Mouse (Mus musculus) embryonic facial prominence, embryonic 15.5 days (tissue): Measurements from ENCODE around the gene Atp6ap1. TPM values are rescaled to one million over a fixed set of nuclear protein-coding genes. Genes with fewer than 3 reads are reported as not detected.

Experiments
- ATAC-seq: fragments of 200-750 bp; cut with Nextera tagmentation; 2 replicates; pipeline ENCODE4 v1.8.0; 2017; ENCODE audit warnings: low read depth, moderate TSS enrichment; ENCODE audit not compliant: insufficient number of reproducible peaks, low FRiP score, low TSS enrichment
- H3K27ac ChIP-seq: fragments of 300-500 bp; sonication (generic); replicated peaks from 2 replicates; pipeline ENCODE4 v1.5.1; 2015; ENCODE audit warnings: mild to moderate bottlenecking, inconsistent platforms
- H3K27me3 ChIP-seq: fragments of 300-500 bp; sonication (generic); 2 replicates; pipeline ENCODE4 v1.6.1; 2015; ENCODE audit warnings: inconsistent platforms
- H3K36me3 ChIP-seq: fragments of 300-500 bp; sonication (generic); 2 replicates; pipeline ENCODE4 v1.6.1; 2015; ENCODE audit warnings: mild to moderate bottlenecking, inconsistent platforms
- H3K4me1 ChIP-seq: fragments of 300-500 bp; sonication (generic); 2 replicates; pipeline ENCODE4 v1.6.1; 2015; ENCODE audit warnings: inconsistent platforms
- H3K4me2 ChIP-seq: fragments of 300-500 bp; sonication (generic); replicated peaks from 2 replicates; pipeline ENCODE4 v1.6.1; 2015; ENCODE audit warnings: mild to moderate bottlenecking, inconsistent platforms
- H3K4me3 ChIP-seq: fragments of 300-500 bp; sonication (generic); replicated peaks from 2 replicates; pipeline ENCODE4 v1.5.1; 2015; ENCODE audit warnings: mild to moderate bottlenecking, inconsistent platforms
- H3K9ac ChIP-seq: fragments of 300-500 bp; sonication (generic); 2 replicates; pipeline ENCODE4 v1.6.1; 2015; ENCODE audit warnings: inconsistent platforms
- H3K9me3 ChIP-seq: fragments of 300-500 bp; sonication (generic); replicated peaks from 2 replicates; pipeline ENCODE4 v1.6.1; 2016; ENCODE audit warnings: inconsistent platforms
- WGBS: fragments of 180-500 bp; shearing (Covaris S2); methylation state at CpG from one replicate; pipeline ENCODE4 v1.1.7; 2015; 5-methylcytosine and 5-hydroxymethylcytosine counted together
- polyA plus RNA-seq: library from polyadenylated mRNA; unstranded; fragments of >200 nt; fragmentation: Nextera tagmentation; extraction: Ambion mirVana; gene quantifications from 2 replicates; pipeline ENCODE4 v1.2.1, GENCODE M21; 2015

Atp6ap1 gene
- polyA plus RNA-seq, result 158 and 160 TPM in 2 replicates

GRCm38 (mm10) chrX:74296538-74297448 lies at the start of gene Atp6ap1:
Atp6ap1 (plus strand) TSS chrX:74297097.
- H3K4me1 ChIP-seq, result no peaks in the 10 kb centered on the region
- 17% methylated on average over 37 of the region's 37 CpGs for WGBS
- peak; percentile 98 for ATAC-seq

DNA sequence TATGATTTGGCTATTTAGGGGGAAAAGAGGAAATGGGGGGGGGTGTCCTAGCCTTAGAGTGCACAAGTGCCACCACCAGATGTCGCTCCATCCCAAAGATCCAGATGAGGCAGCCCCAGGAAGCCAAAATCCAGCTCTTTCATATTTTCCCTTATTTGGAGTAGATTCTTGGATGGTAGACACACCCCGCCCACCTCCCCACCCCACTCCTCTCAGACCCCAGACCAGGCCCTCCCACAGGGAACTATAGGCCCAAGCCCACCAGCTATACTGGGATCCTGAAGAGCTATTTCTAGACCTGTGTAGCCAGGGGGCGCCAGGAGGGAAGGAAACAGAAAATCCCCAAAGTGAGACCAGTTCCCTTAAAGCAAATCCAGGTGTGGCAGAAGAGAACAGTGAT lies 48.2 kb upstream of the Atp6ap1 start:
- H3K4me1 ChIP-seq, result 0 out of 2 replicates have a peak, but pooled peaks cover 9% of the 10 kb centered on the region
- H3K4me3 ChIP-seq, result peak overlapping the region; percentile 46
- ATAC-seq, result peak; percentile 35; the same call in 1 of the 2 replicates
- H3K9me3 ChIP-seq, result no peaks in the 10 kb centered on the region
- WGBS, result 10% methylated on average over 3 of the region's 3 CpGs
- H3K36me3 ChIP-seq, result no peaks in the 10 kb centered on the region
- no peak overlapping the region for H3K9ac ChIP-seq
- no peaks in the 10 kb centered on the region for H3K27me3 ChIP-seq
- H3K27ac ChIP-seq, result peak overlapping the region; percentile 72
- peak overlapping the region; percentile 59 for H3K4me2 ChIP-seq

More at GRCm38 (mm10) chrX:74296538-74297448, at the start of gene Atp6ap1:
- H3K27me3 ChIP-seq, result no peaks in the 10 kb centered on the region
- peak within 1 kb of the TSS; percentile 68 for H3K27ac ChIP-seq
- peaks cover 1% of the 10 kb centered on the region; the same call in 1 of the 2 replicates for H3K36me3 ChIP-seq
- no peaks in the 10 kb centered on the region for H3K9me3 ChIP-seq
- peak within 1 kb of the TSS; percentile 53 for H3K4me2 ChIP-seq
- H3K4me3 ChIP-seq, result peak within 1 kb of the TSS; percentile 63
- peak within 1 kb of the TSS; percentile 54 for H3K9ac ChIP-seq

GRCm38 (mm10) chrX:74249615-74250014 lies 47.3 kb upstream of the Atp6ap1 start, which contains the start of gene Flna:
Flna (minus strand) TSS chrX:74249820.
- peak within 1 kb of the TSS; percentile 46 for H3K4me3 ChIP-seq
- H3K27me3 ChIP-seq, result no peaks in the 10 kb centered on the region
- peak within 1 kb of the TSS; percentile 26; the same call in 1 of the 2 replicates for H3K9ac ChIP-seq
- H3K36me3 ChIP-seq, result no peaks in the 10 kb centered on the region
- no peaks in the 10 kb centered on the region for H3K9me3 ChIP-seq
- 0 out of 2 replicates have a peak, but pooled peaks cover 5% of the 10 kb centered on the region for H3K4me1 ChIP-seq
- peak within 1 kb of the TSS; percentile 59 for H3K4me2 ChIP-seq
- 15% methylated on average over 38 of the region's 38 CpGs for WGBS
- no peak for ATAC-seq
- peak within 1 kb of the TSS; percentile 72 for H3K27ac ChIP-seq

DNA sequence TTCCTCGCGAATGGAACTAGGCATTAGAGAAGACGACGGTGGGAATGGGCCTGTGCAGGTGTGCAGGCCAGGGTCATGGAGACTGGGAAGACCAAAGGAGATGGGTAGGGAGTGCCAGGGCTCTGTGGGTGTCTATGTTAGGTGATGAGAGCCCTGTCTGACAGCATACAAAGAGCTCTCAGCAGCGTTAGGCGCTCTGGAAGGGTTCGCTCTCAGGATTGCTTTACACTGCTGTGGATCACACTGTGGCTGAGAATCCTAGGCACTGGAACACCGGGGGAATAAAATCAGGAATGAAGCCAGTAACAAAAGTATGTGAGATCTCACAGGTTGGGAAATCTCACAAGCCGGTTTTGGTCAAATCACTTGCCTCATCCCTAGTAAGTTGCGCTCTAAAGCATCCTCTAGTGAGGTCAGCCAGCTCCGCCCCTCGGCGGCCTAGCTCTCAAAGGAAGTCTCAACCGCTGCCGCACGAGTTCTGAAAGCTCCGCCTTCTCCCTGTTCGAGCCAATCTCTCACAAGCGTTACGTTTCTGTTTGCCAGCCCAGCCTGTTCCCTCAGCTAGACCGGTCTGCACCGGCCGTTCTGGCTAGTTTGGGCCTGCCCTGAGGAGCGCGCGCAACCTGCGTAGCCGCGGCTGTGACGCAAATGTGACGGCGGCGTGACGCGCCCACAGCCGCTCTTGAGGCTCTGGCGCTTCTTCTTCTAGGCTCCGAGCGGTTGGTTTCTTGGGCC lies 42.6 kb upstream of the Atp6ap1 start, which contains the start of gene Emd:
TSS of gene Emd (plus strand) at position 535 of the 735 bp plus-strand sequence.
- peak within 1 kb of the TSS; percentile 93 for H3K27ac ChIP-seq
- H3K36me3 ChIP-seq, result peaks cover 10% of the 10 kb centered on the region; the same call in 1 of the 2 replicates
- WGBS, result 18% methylated on average over 39 of the region's 39 CpGs
- H3K4me1 ChIP-seq, result no peaks in the 10 kb centered on the region
- peak within 1 kb of the TSS; percentile 58 for H3K4me3 ChIP-seq
- peak within 1 kb of the TSS; percentile 59 for H3K9ac ChIP-seq
- H3K9me3 ChIP-seq, result no peaks in the 10 kb centered on the region
- H3K27me3 ChIP-seq, result no peaks in the 10 kb centered on the region
- ATAC-seq, result peak; percentile 95
- H3K4me2 ChIP-seq, result peak within 1 kb of the TSS; percentile 52

DNA sequence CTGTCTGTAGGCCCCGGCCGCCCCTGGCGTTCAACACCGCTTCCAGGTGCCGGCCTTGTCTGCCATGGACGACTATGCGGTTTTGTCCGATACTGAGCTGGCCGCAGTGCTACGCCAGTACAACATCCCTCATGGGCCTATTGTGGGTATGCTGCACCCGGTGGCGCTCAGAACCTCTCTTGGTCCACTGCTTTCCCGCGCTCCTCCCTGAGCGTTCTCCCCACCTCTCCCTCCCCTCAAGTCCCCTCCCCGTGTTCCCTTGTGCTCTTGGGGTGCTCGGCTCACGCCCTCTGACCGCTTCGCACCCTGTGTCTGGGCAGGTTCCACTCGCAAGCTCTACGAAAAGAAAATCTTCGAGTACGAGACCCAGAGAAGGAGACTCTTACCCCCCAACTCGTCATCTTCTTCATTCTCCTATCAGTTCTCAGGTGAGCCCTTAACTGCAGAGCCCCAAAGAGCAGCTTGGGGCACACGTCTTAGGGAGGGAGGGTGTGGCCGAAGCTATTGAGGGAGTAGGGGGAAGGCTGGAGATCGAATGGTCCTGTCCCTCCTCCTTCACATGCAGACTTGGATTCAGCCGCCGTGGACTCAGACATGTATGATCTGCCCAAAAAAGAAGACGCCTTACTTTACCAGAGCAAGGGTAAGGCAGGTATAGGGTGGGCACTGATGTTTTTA lies 41.9 kb upstream of the Atp6ap1 start:
- Histone ChIP-seq H3K4me2 (peak overlapping the region; percentile 52), H3K9ac (peak overlapping the region; percentile 59), H3K27ac (peak overlapping the region; percentile 93), H3K9me3 (no peaks in the 10 kb centered on the region), H3K27me3 (no peaks in the 10 kb centered on the region), H3K36me3 (peaks cover 10% of the 10 kb centered on the region; the same call in 1 of the 2 replicates), H3K4me1 (no peaks in the 10 kb centered on the region), H3K4me3 (peak overlapping the region; percentile 58)
- WGBS, result 20% methylated on average over 31 of the region's 31 CpGs
- ATAC-seq, result no peak; the same call in 1 of the 2 replicates

DNA sequence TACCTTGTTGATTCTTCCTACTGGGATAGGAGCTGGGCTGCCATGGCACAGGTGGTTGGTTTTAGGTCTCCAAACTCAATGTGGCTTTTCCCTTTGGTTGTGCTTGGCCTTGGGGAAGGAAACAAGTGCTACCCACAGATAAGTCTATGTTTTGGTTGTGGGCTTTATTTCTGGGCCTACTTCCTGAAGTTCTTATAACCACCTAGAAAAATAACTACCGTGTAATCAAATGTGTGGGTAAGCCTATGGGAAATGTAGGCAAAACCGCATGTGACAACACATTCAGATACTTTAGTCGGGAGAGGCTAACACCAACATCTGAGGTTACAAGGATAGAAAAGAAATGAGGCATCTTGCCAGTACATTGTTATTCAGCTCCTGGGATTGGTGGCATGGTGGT lies 39.2 kb upstream of the Atp6ap1 start:
- Histone ChIP-seq H3K4me1 (no peaks in the 10 kb centered on the region), H3K36me3 (peaks cover 13% of the 10 kb centered on the region; the same call in 1 of the 2 replicates), H3K4me3 (no peak overlapping the region), H3K27ac (no peak overlapping the region), H3K9me3 (no peaks in the 10 kb centered on the region), H3K27me3 (no peaks in the 10 kb centered on the region), H3K4me2 (no peak overlapping the region), H3K9ac (no peak overlapping the region)
- ATAC-seq, result no peak
- WGBS, result 89% methylated on average over 3 of the region's 3 CpGs

- H3K27me3 ChIP-seq, result no peaks in the 10 kb centered on the region
- peak overlapping the region; percentile 57 for H3K4me3 ChIP-seq
- peak overlapping the region; percentile 31; the same call in 1 of the 2 replicates for H3K9ac ChIP-seq
- H3K9me3 ChIP-seq, result no peaks in the 10 kb centered on the region
- 0 out of 2 replicates have a peak, but pooled peaks cover 5% of the 10 kb centered on the region for H3K36me3 ChIP-seq
- peak overlapping the region; percentile 97 for H3K27ac ChIP-seq
- ATAC-seq, result peak; percentile 39; the same call in 1 of the 2 replicates
- H3K4me1 ChIP-seq, result no peaks in the 10 kb centered on the region
- 23% methylated on average over 3 of the region's 3 CpGs for WGBS
- peak overlapping the region; percentile 44 for H3K4me2 ChIP-seq
Observed at GRCm38 (mm10) chrX:74269736-74270061, 27.2 kb upstream of the Atp6ap1 start.

GRCm38 (mm10) chrX:74270062-74270901 lies 26.6 kb upstream of the Atp6ap1 start, which contains the start of gene Rpl10:
Rpl10 (plus strand) TSS chrX:74270812.
- Histone ChIP-seq H3K36me3 (0 out of 2 replicates have a peak, but pooled peaks cover 5% of the 10 kb centered on the region), H3K9ac (peak within 1 kb of the TSS; percentile 63), H3K27ac (peak within 1 kb of the TSS; percentile 97), H3K4me2 (peak within 1 kb of the TSS; percentile 44), H3K9me3 (no peaks in the 10 kb centered on the region), H3K27me3 (no peaks in the 10 kb centered on the region), H3K4me3 (peak within 1 kb of the TSS; percentile 57), H3K4me1 (no peaks in the 10 kb centered on the region)
- WGBS, result 17% methylated on average over 42 of the region's 42 CpGs
- peak; percentile 95 for ATAC-seq

GRCm38 (mm10) chrX:74270902-74271551 lies 25.9 kb upstream of the Atp6ap1 start:
- Histone ChIP-seq H3K27me3 (no peaks in the 10 kb centered on the region), H3K9ac (peak overlapping the region; percentile 63), H3K4me3 (peak overlapping the region; percentile 57), H3K4me1 (no peaks in the 10 kb centered on the region), H3K9me3 (no peaks in the 10 kb centered on the region), H3K4me2 (peak overlapping the region; percentile 44), H3K27ac (peak overlapping the region; percentile 87), H3K36me3 (0 out of 2 replicates have a peak, but pooled peaks cover 5% of the 10 kb centered on the region)
- ATAC-seq, result no peak
- WGBS, result 22% methylated on average over 27 of the region's 27 CpGs
